Mouse (Mus musculus) right cerebral cortex, postnatal 25 days (tissue): ENCODE results near the gene Mkln1.

Experiments used
- DNase-seq: peaks from one replicate; pipeline ENCODE4 v3.0.0; 2022

Gene Mkln1

GRCm38 (mm10) chr6:31398431-31399205 lies at the start of gene Mkln1:
Gene Mkln1, plus strand, starts transcription at chr6:31398735.
- peak; percentile 93 for DNase-seq

- peak; percentile 42 for DNase-seq
Observed at GRCm38 (mm10) chr6:31356444-31357191, 41.9 kb upstream of the Mkln1 start.

GRCm38 (mm10) chr6:31357286-31357685 lies 41.2 kb upstream of the Mkln1 start:
- peak; percentile 56 for DNase-seq

- DNase-seq = no peak
Observed at GRCm38 (mm10) chr6:31362617-31363016, 35.9 kb upstream of the Mkln1 start.

- no peak for DNase-seq
Observed at GRCm38 (mm10) chr6:31364399-31364798, 34.1 kb upstream of the Mkln1 start.

GRCm38 (mm10) chr6:31367947-31368346 lies 30.6 kb upstream of the Mkln1 start:
- no peak for DNase-seq

GRCm38 (mm10) chr6:31368559-31368958 lies 30.0 kb upstream of the Mkln1 start:
- no peak for DNase-seq

GRCm38 (mm10) chr6:31369875-31370274 lies 28.7 kb upstream of the Mkln1 start:
- no peak for DNase-seq

GRCm38 (mm10) chr6:31370550-31371061 lies 27.9 kb upstream of the Mkln1 start:
- DNase-seq = peak; percentile 19

GRCm38 (mm10) chr6:31371140-31371539 lies 27.4 kb upstream of the Mkln1 start:
- DNase-seq = no peak

- DNase-seq = no peak
Observed at GRCm38 (mm10) chr6:31372620-31373019, 25.9 kb upstream of the Mkln1 start.

- no peak for DNase-seq
Observed at GRCm38 (mm10) chr6:31373084-31373673, 25.4 kb upstream of the Mkln1 start.

- DNase-seq = no peak
Observed at GRCm38 (mm10) chr6:31382989-31383388, 15.5 kb upstream of the Mkln1 start.

- no peak for DNase-seq
Observed at GRCm38 (mm10) chr6:31384794-31385193, 13.7 kb upstream of the Mkln1 start.

GRCm38 (mm10) chr6:31385281-31386145 lies 13.0 kb upstream of the Mkln1 start:
- DNase-seq = no peak

- no peak for DNase-seq
Observed at GRCm38 (mm10) chr6:31389716-31390115, 8.8 kb upstream of the Mkln1 start.

- DNase-seq = no peak
Observed at GRCm38 (mm10) chr6:31390243-31390981, 8.1 kb upstream of the Mkln1 start.

GRCm38 (mm10) chr6:31392871-31393270 lies 5.7 kb upstream of the Mkln1 start:
- no peak for DNase-seq

- no peak for DNase-seq
Observed at GRCm38 (mm10) chr6:31396118-31396517, 2.4 kb upstream of the Mkln1 start.

- no peak for DNase-seq
Observed at GRCm38 (mm10) chr6:31397308-31397707, 1.2 kb upstream of the Mkln1 start.

GRCm38 (mm10) chr6:31397775-31398430 lies 632 bp upstream of the Mkln1 start:
- DNase-seq = no peak
